Mouse (Mus musculus): ENCODE measurements at regions not wholly inside any gene's neighbourhood (a gene's known extent, or its start where the extent isn't known, plus 50 kb on each side); places are given as distances from the start of the nearest gene placed in this dataset.

- no peak for TF ChIP-seq POLR2A (IDR thresholded peaks at IDR 0.05; ENCODE audit: low read depth, low read length)
- TF ChIP-seq CTCF (IDR thresholded peaks at IDR 0.05; ENCODE audit: borderline replicate concordance, insufficient read depth, low read length), result no peak
These were observed 203.5 kb upstream of the Azi2 start for GRCm38 (mm10) chr9:117836696-117837380.

Data from embryonic fibroblast, embryonic 13.5 days (primary cell).